In genomic region chr2:170203496-170203895, GRCm38 (mm10) we compare ENCODE assay signal across 16 mouse cellular contexts.
"Had no signal": no experiment of that assay in that cellular context is flagged by ENCODE, and none has a peak within 500 bp of the region (broad histone marks: within the 10 kb centered on the region; RNA-seq: fewer than 3 reads in every experiment).

No protein-coding gene starts in this region.

- H3K27me3 ChIP-seq: neural tube, embryonic 13.5 days; neural tube, embryonic 15.5 days; stomach, embryonic 15.5 days had no signal

- H3K4me3 ChIP-seq: neural tube, embryonic 13.5 days; neural tube, embryonic 15.5 days; stomach, embryonic 15.5 days had no signal

- DNase-seq: retina, postnatal 1 day; right cerebral cortex, adult 18-20 months; right cerebral cortex, postnatal 14 days; right cerebral cortex, postnatal 25 days; right cerebral cortex, postnatal 4 days; spleen, adult 18-20 months; thymus, adult 18-20 months; thymus, adult 2 months; thymus, postnatal 14 days; thymus, postnatal 25 days; thymus, postnatal 36 days; thymus, postnatal 4 days had no signal

- H3K27ac ChIP-seq: neural tube, embryonic 13.5 days; neural tube, embryonic 15.5 days; stomach, embryonic 15.5 days; stomach, postnatal 0 days had no signal

- H3K36me3 ChIP-seq: neural tube, embryonic 13.5 days; neural tube, embryonic 15.5 days; stomach, embryonic 15.5 days had no signal

- H3K9ac ChIP-seq: neural tube, embryonic 13.5 days; neural tube, embryonic 15.5 days; stomach, embryonic 15.5 days had no signal

- H3K4me2 ChIP-seq: neural tube, embryonic 13.5 days; neural tube, embryonic 15.5 days; stomach, embryonic 15.5 days had no signal

- H3K9me3 ChIP-seq: neural tube, embryonic 13.5 days; neural tube, embryonic 15.5 days; stomach, embryonic 15.5 days had no signal
